Mouse (Mus musculus): ENCODE results near the gene Fbxw7.

Gene Fbxw7

GRCm38 (mm10) chr3:84814762-84815381 is at the start of gene Fbxw7:
Gene Fbxw7 (plus strand): TSS chr3:84815268.
- no peak for DNase-seq (ENCODE audit: low spot score)

GRCm38 (mm10) chr3:84768940-84769339 is 46.1 kb upstream of the Fbxw7 start:
- DNase-seq (ENCODE audit: low spot score): no peak

DNA sequence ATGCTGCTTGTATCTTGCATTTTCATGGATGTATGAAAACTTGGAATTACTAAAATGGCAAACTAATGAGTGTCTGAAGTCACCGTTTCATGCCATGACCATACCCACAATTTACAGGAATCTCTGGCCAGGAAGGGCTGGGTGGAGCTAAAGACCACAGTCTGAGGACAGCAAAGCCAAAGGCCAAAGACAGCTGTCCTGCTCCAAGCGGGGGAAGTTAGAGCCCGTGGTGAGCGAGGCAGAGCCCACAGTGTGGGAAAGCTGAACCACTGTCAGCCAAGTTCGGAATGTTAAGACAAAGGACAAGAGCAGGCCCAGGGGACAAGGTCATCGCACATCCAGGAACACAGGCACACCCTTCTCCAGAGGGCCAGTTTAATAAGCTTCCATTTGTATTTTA is 45.7 kb upstream of the Fbxw7 start:
- no peak for DNase-seq (ENCODE audit: low spot score)

DNA sequence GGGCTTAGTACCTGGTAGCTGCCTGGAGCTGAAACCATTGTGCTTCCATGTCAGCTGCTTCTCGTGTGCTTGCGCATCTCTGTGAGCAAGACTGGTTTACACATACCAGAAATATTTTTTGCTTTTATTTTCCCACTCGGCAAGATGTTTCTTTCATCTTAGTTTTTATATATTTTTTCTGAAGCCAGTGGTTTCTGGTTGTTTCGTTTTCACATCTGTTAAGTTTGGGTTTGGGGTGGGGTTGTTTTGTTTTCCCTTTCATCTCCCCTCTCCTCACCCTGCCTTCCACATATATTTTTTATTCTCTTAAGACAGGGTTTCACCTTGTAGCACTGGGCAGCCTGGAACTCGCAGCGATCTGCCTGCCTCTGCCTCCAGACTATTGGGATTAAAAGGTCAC is 44.5 kb upstream of the Fbxw7 start:
- DNase-seq (ENCODE audit: low spot score): no peak

GRCm38 (mm10) chr3:84771980-84772379 is 43.1 kb upstream of the Fbxw7 start:
- DNase-seq (ENCODE audit: low spot score): peak; percentile 7

DNA sequence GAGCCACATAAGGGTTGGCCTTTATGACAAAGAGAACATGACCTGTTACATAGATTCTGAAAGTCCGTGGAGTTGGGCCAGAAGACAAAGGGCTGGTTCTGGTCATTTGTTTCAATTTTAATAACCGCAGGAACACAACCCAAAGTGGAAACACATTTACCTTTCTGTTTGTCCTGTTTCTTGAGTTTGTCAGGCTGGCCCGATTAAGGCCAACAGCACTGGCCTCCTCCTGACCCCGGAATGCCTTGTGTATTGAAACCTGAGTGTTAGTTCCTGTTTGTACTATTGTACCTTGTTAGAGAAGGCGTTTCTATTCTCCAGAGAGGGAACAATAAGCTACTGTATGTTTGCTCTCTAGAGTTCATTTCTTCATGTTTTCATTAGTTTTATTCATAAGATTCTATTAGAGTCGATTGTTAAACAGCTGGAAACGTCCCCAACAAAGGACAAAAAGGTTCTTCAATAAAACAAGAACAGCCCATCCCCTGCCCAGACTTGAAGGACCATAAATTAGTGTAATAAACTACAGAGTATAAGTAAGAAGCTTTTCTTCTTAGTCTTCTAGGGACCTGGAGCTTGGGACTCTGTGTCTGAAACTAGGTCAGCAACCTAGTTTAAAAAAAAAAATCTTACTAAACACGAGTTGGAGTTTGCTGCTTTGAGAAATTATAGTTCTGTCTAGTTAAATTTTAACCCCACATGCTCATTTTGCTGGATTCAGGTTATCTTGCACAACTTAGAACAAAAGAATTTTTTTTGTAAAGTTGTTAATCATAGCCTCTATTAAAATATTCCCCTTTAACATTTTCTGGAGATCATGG is 40.6 kb upstream of the Fbxw7 start:
- peak; percentile 67 for DNase-seq (ENCODE audit: low spot score)

DNA sequence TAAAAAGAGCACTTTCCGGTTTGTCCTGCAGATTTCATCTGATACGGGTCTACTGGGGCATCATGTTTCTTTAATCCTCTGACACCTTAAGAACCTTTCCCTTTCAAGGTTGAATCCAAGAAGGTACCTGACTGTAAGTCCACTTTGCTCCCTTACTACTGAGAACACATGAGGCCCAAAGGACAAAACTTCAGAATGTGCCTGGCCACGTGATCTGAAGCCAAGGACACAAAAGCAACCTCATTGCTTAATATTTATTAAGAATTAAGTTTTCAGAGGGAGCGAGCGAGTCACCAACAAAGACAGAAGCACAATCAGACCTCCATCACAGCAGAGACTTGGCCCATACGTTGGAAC is 40.0 kb upstream of the Fbxw7 start:
- DNase-seq (ENCODE audit: low spot score): peak; percentile 12

- DNase-seq (ENCODE audit: low spot score): no peak
These were observed 39.5 kb upstream of the Fbxw7 start for GRCm38 (mm10) chr3:84775577-84775976.

GRCm38 (mm10) chr3:84776084-84776483 is 39.0 kb upstream of the Fbxw7 start:
- peak; percentile 21 for DNase-seq (ENCODE audit: low spot score)

- DNase-seq (ENCODE audit: low spot score): no peak
These were observed 27.2 kb upstream of the Fbxw7 start for GRCm38 (mm10) chr3:84787914-84788313.

- no peak for DNase-seq (ENCODE audit: low spot score)
These were observed 11.0 kb upstream of the Fbxw7 start for GRCm38 (mm10) chr3:84804036-84804435.

- no peak for DNase-seq (ENCODE audit: low spot score)
These were observed 8.9 kb upstream of the Fbxw7 start for GRCm38 (mm10) chr3:84806206-84806605.

DNA sequence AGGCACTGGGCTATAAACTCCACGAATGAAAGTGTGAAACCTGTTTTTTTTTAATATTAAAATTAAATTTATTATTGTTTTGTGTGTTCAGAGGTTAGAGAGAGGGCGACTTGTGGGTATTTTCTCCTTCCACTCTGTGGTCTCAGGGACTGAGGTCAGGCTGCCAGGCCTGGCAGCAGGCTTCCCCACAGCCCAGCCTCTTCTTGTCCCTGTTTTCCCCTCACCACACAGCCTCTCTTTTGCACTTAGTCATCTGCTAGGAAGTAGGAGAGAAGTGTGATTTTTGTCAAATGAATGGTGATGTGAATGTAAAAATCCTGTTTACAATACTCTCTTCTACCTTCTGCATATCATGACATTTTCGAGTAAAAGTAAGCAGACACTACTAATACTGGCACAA is 7.2 kb upstream of the Fbxw7 start:
- DNase-seq (ENCODE audit: low spot score): no peak

GRCm38 (mm10) chr3:84808906-84809305 is 6.2 kb upstream of the Fbxw7 start:
- no peak for DNase-seq (ENCODE audit: low spot score)

DNA sequence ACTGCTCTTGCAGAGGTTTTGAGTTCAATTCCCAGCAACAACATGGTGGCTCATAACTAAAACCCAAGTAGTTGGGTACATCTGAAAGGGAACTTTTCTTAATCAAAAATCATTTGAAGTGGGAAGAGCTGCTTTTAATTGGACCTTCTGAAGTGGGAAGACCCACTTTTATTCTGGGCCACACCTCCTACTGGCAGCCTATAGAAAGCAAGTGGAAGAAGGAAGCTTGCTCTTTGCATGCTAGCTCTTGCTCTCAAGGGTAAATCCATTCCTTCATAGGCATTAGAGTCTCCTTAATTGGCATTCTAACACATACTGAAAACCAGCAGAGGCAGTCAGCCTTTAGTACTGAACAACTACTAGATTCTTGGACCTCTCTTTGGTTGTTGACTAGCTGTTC is 4.3 kb upstream of the Fbxw7 start:
- no peak for DNase-seq (ENCODE audit: low spot score)

- DNase-seq (ENCODE audit: low spot score): no peak
These were observed 1.5 kb upstream of the Fbxw7 start for GRCm38 (mm10) chr3:84813436-84814156.

GRCm38 (mm10) chr3:84814157-84814761 is 809 bp upstream of the Fbxw7 start:
- DNase-seq (ENCODE audit: low spot score): peak; percentile 99

DNA sequence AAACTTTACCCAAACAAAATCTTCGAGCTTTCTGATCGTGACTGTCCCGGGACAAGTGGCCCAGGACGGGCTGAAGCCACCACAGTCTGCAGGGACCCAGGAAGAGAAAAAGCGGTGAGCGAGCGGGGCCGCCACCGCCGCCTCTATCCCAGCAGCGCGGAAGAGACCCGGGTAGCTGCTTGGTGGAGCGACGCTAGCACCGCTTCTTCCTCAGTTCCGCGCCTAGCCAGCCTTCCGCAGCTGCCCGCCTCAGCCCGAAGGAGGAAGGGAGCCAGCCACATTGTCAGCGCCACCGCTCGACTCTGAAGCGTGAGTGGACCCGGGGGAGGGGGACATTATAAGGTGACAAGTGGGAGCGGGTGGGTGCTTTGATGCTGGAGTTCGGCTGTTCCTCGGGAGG is 393 bp downstream of the Fbxw7 start:
- DNase-seq (ENCODE audit: low spot score): no peak

GRCm38 (mm10) chr3:84816951-84817350 is 1.9 kb downstream of the Fbxw7 start:
- no peak for DNase-seq (ENCODE audit: low spot score)

DNA sequence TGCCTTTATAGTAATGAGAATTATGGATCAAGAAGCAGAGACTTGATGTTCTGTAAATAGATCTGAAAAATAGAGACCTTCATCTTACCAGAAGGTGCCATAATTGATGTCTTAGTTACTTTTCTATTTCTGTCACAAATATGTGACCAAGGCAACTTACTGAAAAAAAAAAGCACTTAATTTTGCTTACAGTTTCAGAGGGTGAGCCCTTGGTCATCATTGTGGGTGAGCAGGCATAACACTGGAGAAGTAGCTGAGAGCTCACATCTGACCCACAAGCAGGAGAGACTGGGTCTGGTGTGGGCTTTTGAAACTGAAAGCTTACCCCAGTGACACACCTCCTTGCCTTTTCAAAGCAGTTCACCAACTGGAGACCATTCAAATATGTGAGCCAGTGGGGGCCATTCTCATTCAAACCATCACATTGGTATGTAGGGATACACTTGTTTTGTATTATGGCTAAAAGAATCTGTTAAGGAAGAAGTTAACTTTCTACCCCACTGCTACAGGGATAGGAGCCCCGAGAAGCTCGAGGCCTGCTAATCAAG is 5.7 kb downstream of the Fbxw7 start:
- DNase-seq (ENCODE audit: low spot score): no peak

- no peak for DNase-seq (ENCODE audit: low spot score)
These were observed 10.9 kb downstream of the Fbxw7 start for GRCm38 (mm10) chr3:84825990-84826389.

DNA sequence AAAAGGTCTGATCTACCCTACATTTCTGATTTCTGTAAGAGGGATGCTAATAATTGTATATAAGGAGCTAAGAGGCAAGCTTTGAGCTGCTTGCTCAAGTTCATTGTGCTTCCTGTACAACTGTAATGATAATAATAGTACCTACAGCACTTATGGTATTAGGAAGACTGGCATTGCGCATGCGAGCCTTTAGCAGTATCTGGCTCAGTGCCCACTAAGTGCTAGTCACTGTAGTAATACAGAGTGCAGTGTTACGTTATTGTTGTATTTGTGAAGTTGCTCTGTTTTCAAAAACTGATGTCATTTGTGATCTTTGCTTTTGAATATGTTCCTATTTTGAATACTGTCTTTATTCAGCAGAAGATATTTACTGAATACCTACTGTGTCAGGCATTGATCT is 11.3 kb downstream of the Fbxw7 start:
- peak; percentile 58 for DNase-seq (ENCODE audit: low spot score)
